Mouse (Mus musculus) cortical plate, adult 2 months (tissue): ENCODE results near the gene Cnot3. TPM values are rescaled to one million over a fixed set of nuclear protein-coding genes. Genes with fewer than 3 reads are reported as not detected.

Source experiments
- H3K27ac ChIP-seq: fragments of 200-500 bp; 2 replicates; pipeline ENCODE4 v1.5.1; 2012; ENCODE audit warnings: low read length, control low read depth, inconsistent platforms; ENCODE audit not compliant: insufficient read depth
- H3K4me1 ChIP-seq: fragments of 200-500 bp; 2 replicates; pipeline ENCODE4 v1.6.1; 2011; ENCODE audit warnings: low read length; ENCODE audit not compliant: control insufficient read depth, insufficient read depth
- H3K4me3 ChIP-seq: fragments of 200-500 bp; 2 replicates; pipeline ENCODE4 v1.5.1; 2011; ENCODE audit warnings: mild to moderate bottlenecking, low read length, control low read depth; ENCODE audit not compliant: insufficient read depth
- CTCF ChIP-seq: fragments of 200-500 bp; IDR thresholded peaks from 2 replicates; pipeline ENCODE4 v1.5.1; 2011; ENCODE audit warnings: mild to moderate bottlenecking, control low read depth, low read length; ENCODE audit not compliant: insufficient read depth; ENCODE audit errors: extremely low read depth
- POLR2A ChIP-seq: fragments of 200-500 bp; IDR thresholded peaks from 2 replicates; pipeline ENCODE4 v1.6.1; 2011; ENCODE audit warnings: mild to moderate bottlenecking, low read length, control low read depth; ENCODE audit not compliant: insufficient read depth; ENCODE audit errors: extremely low read depth
- polyA plus RNA-seq: library from polyadenylated mRNA; depleted of rRNA; stranded (reverse); fragments of >200 nt; gene quantifications from 2 replicates; pipeline ENCODE4 v1.2.3, GENCODE M21; 2012

Gene Cnot3
- polyA plus RNA-seq, 1 experiment, result 44.6 TPM

- no peak for TF ChIP-seq POLR2A
- TF ChIP-seq CTCF, result peak; percentile 48
- 0 out of 2 replicates have a peak, but pooled peaks cover 2% of the 10 kb centered on the region for H3K4me1 ChIP-seq
- no peak overlapping the region for H3K27ac ChIP-seq
- H3K4me3 ChIP-seq, result peak overlapping the region; percentile 88; the same call in 1 of the 2 replicates
Observed at GRCm38 (mm10) chr7:3616389-3617241, 28.5 kb upstream of the Cnot3 start.

- 0 out of 2 replicates have a peak, but pooled peaks cover 2% of the 10 kb centered on the region for H3K4me1 ChIP-seq
- TF ChIP-seq CTCF (no peak), POLR2A (peak; percentile 91)
Observed at GRCm38 (mm10) chr7:3617242-3617995, 27.6 kb upstream of the Cnot3 start, which contains the start of gene Ndufa3. TSS of gene Ndufa3 (plus strand) at chr7:3617373.

GRCm38 (mm10) chr7:3629030-3629429, 16.0 kb upstream of the Cnot3 start:
- peaks cover 3% of the 10 kb centered on the region for H3K4me1 ChIP-seq
- no peak overlapping the region for H3K27ac ChIP-seq
- H3K4me3 ChIP-seq, result peak overlapping the region; percentile 81
- TF ChIP-seq CTCF, result no peak
- no peak for TF ChIP-seq POLR2A

More at GRCm38 (mm10) chr7:3617242-3617995, 27.6 kb upstream of the Cnot3 start, which contains the start of gene Ndufa3:
- peak within 1 kb of the TSS; percentile 88 for H3K4me3 ChIP-seq
- H3K27ac ChIP-seq, result peak within 1 kb of the TSS; percentile 71

- H3K4me1 ChIP-seq, result peaks cover 3% of the 10 kb centered on the region
Observed at GRCm38 (mm10) chr7:3629543-3630477, 15.3 kb upstream of the Cnot3 start, which contains the start of the genes Tfpt and Prpf31. TSS of gene Tfpt (minus strand) at chr7:3629929. TSS of gene Prpf31 (plus strand) at chr7:3629985.

GRCm38 (mm10) chr7:3630478-3630815, 14.6 kb upstream of the Cnot3 start:
- no peak for TF ChIP-seq POLR2A
- no peak for TF ChIP-seq CTCF
- Histone ChIP-seq H3K4me1 (peaks cover 3% of the 10 kb centered on the region), H3K4me3 (peak overlapping the region; percentile 81), H3K27ac (no peak overlapping the region)

More at GRCm38 (mm10) chr7:3629543-3630477, 15.3 kb upstream of the Cnot3 start, which contains the start of the genes Tfpt and Prpf31:
- peak within 1 kb of the TSS; percentile 67 for H3K27ac ChIP-seq
- TF ChIP-seq CTCF (no peak), POLR2A (peak; percentile 42; the same call in 1 of the 2 replicates)
- H3K4me3 ChIP-seq, result peak within 1 kb of the TSS; percentile 81

GRCm38 (mm10) chr7:3643412-3643811, 1.7 kb upstream of the Cnot3 start:
- no peak overlapping the region for H3K27ac ChIP-seq
- H3K4me3 ChIP-seq, result no peak overlapping the region
- H3K4me1 ChIP-seq, result peaks cover 7% of the 10 kb centered on the region
- TF ChIP-seq POLR2A (no peak), CTCF (no peak)

- Histone ChIP-seq H3K27ac (no peak overlapping the region), H3K4me1 (peaks cover 9% of the 10 kb centered on the region), H3K4me3 (peak overlapping the region; percentile 29; the same call in 1 of the 2 replicates)
- TF ChIP-seq CTCF (no peak), POLR2A (no peak)
Observed at GRCm38 (mm10) chr7:3643843-3644242, 1.2 kb upstream of the Cnot3 start.

DNA sequence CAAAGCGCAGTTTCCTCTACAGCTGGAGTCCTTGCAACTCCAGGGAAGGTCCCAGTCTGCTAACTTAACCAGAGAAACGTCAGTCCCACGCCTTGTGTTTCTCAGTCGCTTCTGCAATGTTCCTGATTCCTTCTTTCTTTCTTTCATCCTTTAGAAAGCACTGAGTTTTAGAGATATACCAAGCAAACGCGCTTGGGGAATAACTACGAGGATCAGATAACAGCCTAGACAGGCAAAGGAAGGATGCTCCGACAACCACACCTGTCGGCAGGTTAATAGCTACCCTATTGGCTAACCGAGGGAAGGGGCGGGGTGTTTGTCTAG, 758 bp upstream of the Cnot3 start:
- H3K4me3 ChIP-seq, result peak overlapping the region; percentile 29
- no peak overlapping the region for H3K27ac ChIP-seq
- TF ChIP-seq POLR2A (no peak), CTCF (no peak)

DNA sequence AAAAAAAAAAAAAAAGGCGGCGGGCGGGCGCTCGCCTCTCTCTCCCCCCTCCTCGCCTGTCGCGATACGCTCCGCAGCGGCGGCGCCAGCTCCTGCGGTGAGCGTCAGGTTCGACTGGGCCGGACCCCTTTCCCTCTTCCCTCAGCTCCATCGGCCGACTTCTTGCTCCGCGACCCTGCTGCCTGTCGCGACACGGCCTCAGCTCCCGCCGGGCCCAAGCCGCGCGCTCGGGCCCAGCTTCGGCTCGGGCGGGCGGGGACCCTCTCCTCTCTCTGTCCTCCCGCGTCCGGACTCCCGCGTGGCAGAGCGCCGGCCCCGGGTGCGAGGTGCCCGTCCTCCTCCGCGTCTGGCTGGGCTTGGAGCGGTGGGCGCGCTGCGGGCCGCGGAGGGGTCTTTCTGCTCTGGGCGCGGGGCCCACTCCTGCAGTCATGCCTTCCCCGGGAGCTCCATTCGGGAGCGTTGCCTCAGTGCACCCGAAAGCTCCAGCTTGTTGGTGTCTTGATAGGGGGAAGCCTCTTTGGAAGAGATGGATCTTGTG, 489 bp downstream of the Cnot3 start:
- TF ChIP-seq CTCF (no peak), POLR2A (no peak)
- peaks cover 9% of the 10 kb centered on the region for H3K4me1 ChIP-seq
- H3K4me3 ChIP-seq, result peak overlapping the region; percentile 50
- H3K27ac ChIP-seq, result peak overlapping the region; percentile 76

More for the DNA sequence above, 758 bp upstream of the Cnot3 start:
- peaks cover 9% of the 10 kb centered on the region for H3K4me1 ChIP-seq
